Mouse (Mus musculus) liver, embryonic 12.5 days (tissue): ENCODE measurements around the gene Piezo1. TPM values are rescaled to one million over a fixed set of nuclear protein-coding genes. Genes with fewer than 3 reads are reported as not detected.
A peak's percentile ranks its signal among the peaks of the same experiment; 100 is the strongest.

Source experiments
- ATAC-seq: fragments of 200-750 bp; cut with Nextera tagmentation; 2 replicates; pipeline ENCODE4 v1.8.0; 2017; ENCODE audit warnings: moderate number of reproducible peaks, mild to moderate bottlenecking, moderate library complexity
- H3K27ac ChIP-seq: fragments of 300-500 bp; sonication (generic); 2 replicates; pipeline ENCODE4 v1.5.1; 2016; ENCODE audit warnings: mild to moderate bottlenecking
- H3K27me3 ChIP-seq: fragments of 300-500 bp; sonication (generic); replicated peaks from 2 replicates; pipeline ENCODE4 v1.6.1; 2016; ENCODE audit warnings: mild to moderate bottlenecking, moderate library complexity
- H3K36me3 ChIP-seq: fragments of 300-500 bp; sonication (generic); 2 replicates; pipeline ENCODE4 v1.6.1; 2016; ENCODE audit warnings: mild to moderate bottlenecking, moderate library complexity
- H3K4me1 ChIP-seq: fragments of 300-500 bp; sonication (generic); 2 replicates; pipeline ENCODE4 v1.6.1; 2016
- H3K4me2 ChIP-seq: fragments of 300-500 bp; sonication (generic); 2 replicates; pipeline ENCODE4 v1.6.1; 2016; ENCODE audit warnings: mild to moderate bottlenecking, moderate library complexity
- H3K4me3 ChIP-seq: fragments of 300-500 bp; sonication (generic); 2 replicates; pipeline ENCODE4 v1.5.1; 2016; ENCODE audit warnings: mild to moderate bottlenecking, moderate library complexity
- H3K9ac ChIP-seq: fragments of 300-500 bp; sonication (generic); 2 replicates; pipeline ENCODE4 v1.6.1; 2016; ENCODE audit warnings: mild to moderate bottlenecking, moderate library complexity
- H3K9me3 ChIP-seq: fragments of 300-500 bp; sonication (generic); replicated peaks from 2 replicates; pipeline ENCODE4 v1.6.1; 2016; ENCODE audit warnings: mild to moderate bottlenecking, moderate library complexity
- WGBS: fragments of 180-500 bp; shearing (Covaris S2); methylation state at CpG from one replicate; pipeline ENCODE4 v1.1.7; 2016; ENCODE audit not compliant: insufficient replicate concordance; 5-methylcytosine and 5-hydroxymethylcytosine counted together
- polyA plus RNA-seq: library from polyadenylated mRNA; unstranded; fragments of >200 nt; fragmentation: Nextera tagmentation; extraction: Ambion mirVana; gene quantifications from 2 replicates; pipeline ENCODE4 v1.2.1, GENCODE M21; 2016

The Piezo1 gene
- polyA plus RNA-seq, 1 experiment from 2014 or later, result 21.7 TPM

GRCm38 (mm10) chr8:122522796-122523651, 28.1 kb downstream of the Piezo1 start:
- no peaks in the 10 kb centered on the region for H3K9me3 ChIP-seq
- H3K4me1 ChIP-seq, result peaks cover 98% of the 10 kb centered on the region
- H3K36me3 ChIP-seq, result peaks cover 44% of the 10 kb centered on the region
- H3K27me3 ChIP-seq, result no peaks in the 10 kb centered on the region
- H3K4me3 ChIP-seq, result no peak overlapping the region
- H3K4me2 ChIP-seq, result peak overlapping the region; percentile 61
- H3K9ac ChIP-seq, result peak overlapping the region; percentile 52
- 58% methylated on average over 14 of the region's 14 CpGs for WGBS
- peak overlapping the region; percentile 81 for H3K27ac ChIP-seq
- peak; percentile 24 for ATAC-seq

GRCm38 (mm10) chr8:122520611-122521010, 30.5 kb downstream of the Piezo1 start:
- H3K36me3 ChIP-seq, result peaks cover 49% of the 10 kb centered on the region
- WGBS, result 45% methylated on average over 11 of the region's 11 CpGs
- H3K4me1 ChIP-seq, result peaks cover 94% of the 10 kb centered on the region
- no peak for ATAC-seq
- H3K27ac ChIP-seq, result peak overlapping the region; percentile 32
- no peak overlapping the region for H3K4me2 ChIP-seq
- H3K4me3 ChIP-seq, result no peak overlapping the region
- no peaks in the 10 kb centered on the region for H3K9me3 ChIP-seq
- H3K27me3 ChIP-seq, result no peaks in the 10 kb centered on the region
- H3K9ac ChIP-seq, result peak overlapping the region; percentile 47; the same call in 1 of the 2 replicates

- Histone ChIP-seq H3K36me3 (peaks cover 67% of the 10 kb centered on the region), H3K27me3 (no peaks in the 10 kb centered on the region), H3K9me3 (no peaks in the 10 kb centered on the region), H3K4me1 (peaks cover 72% of the 10 kb centered on the region), H3K4me3 (no peak overlapping the region), H3K4me2 (peak overlapping the region; percentile 15), H3K9ac (no peak overlapping the region), H3K27ac (peak overlapping the region; percentile 66)
- 24% methylated on average over 6 of the region's 6 CpGs for WGBS
- ATAC-seq, result no peak
Observed at GRCm38 (mm10) chr8:122517541-122518190, 33.5 kb downstream of the Piezo1 start.

- Histone ChIP-seq H3K4me2 (no peak overlapping the region), H3K9me3 (no peaks in the 10 kb centered on the region), H3K4me3 (no peak overlapping the region), H3K36me3 (peaks cover 84% of the 10 kb centered on the region), H3K27me3 (no peaks in the 10 kb centered on the region), H3K27ac (no peak overlapping the region), H3K4me1 (peaks cover 74% of the 10 kb centered on the region), H3K9ac (no peak overlapping the region)
- ATAC-seq, result no peak
- 90% methylated on average over 14 of the region's 14 CpGs for WGBS
Observed at GRCm38 (mm10) chr8:122515699-122516098, 35.4 kb downstream of the Piezo1 start.

- no peak overlapping the region for H3K9ac ChIP-seq
- no peak for ATAC-seq
- H3K27me3 ChIP-seq, result no peaks in the 10 kb centered on the region
- no peaks in the 10 kb centered on the region for H3K9me3 ChIP-seq
- 0 out of 2 replicates have a peak overlapping the region, but pooled peaks have one; percentile 16 for H3K27ac ChIP-seq
- peaks cover 87% of the 10 kb centered on the region for H3K36me3 ChIP-seq
- no peak overlapping the region for H3K4me2 ChIP-seq
- 83% methylated on average over 7 of the region's 7 CpGs for WGBS
- H3K4me1 ChIP-seq, result peaks cover 62% of the 10 kb centered on the region
- H3K4me3 ChIP-seq, result no peak overlapping the region
Observed at GRCm38 (mm10) chr8:122512392-122512791, 38.7 kb downstream of the Piezo1 start.

GRCm38 (mm10) chr8:122511552-122511951, 39.6 kb downstream of the Piezo1 start:
- no peaks in the 10 kb centered on the region for H3K27me3 ChIP-seq
- peak overlapping the region; percentile 16 for H3K27ac ChIP-seq
- H3K4me3 ChIP-seq, result no peak overlapping the region
- H3K36me3 ChIP-seq, result peaks cover 87% of the 10 kb centered on the region
- no peak overlapping the region for H3K4me2 ChIP-seq
- no peaks in the 10 kb centered on the region for H3K9me3 ChIP-seq
- 83% methylated on average over 16 of the region's 16 CpGs for WGBS
- no peak for ATAC-seq
- no peak overlapping the region for H3K9ac ChIP-seq
- H3K4me1 ChIP-seq, result peaks cover 53% of the 10 kb centered on the region

- no peak overlapping the region for H3K27ac ChIP-seq
- ATAC-seq, result peak; percentile 62
- H3K4me2 ChIP-seq, result no peak overlapping the region
- WGBS, result 42% methylated on average over 10 of the region's 10 CpGs
- no peaks in the 10 kb centered on the region for H3K4me1 ChIP-seq
- H3K9me3 ChIP-seq, result no peaks in the 10 kb centered on the region
- no peaks in the 10 kb centered on the region for H3K27me3 ChIP-seq
- H3K9ac ChIP-seq, result no peak overlapping the region
- no peak overlapping the region for H3K4me3 ChIP-seq
- H3K36me3 ChIP-seq, result peaks cover 100% of the 10 kb centered on the region
Observed at GRCm38 (mm10) chr8:122500856-122501255, 50.3 kb downstream of the Piezo1 start.

- H3K4me2 ChIP-seq, result no peak overlapping the region
- no peak overlapping the region for H3K9ac ChIP-seq
- no peak overlapping the region for H3K27ac ChIP-seq
- 78% methylated on average over 17 of the region's 17 CpGs for WGBS
- H3K36me3 ChIP-seq, result peaks cover 100% of the 10 kb centered on the region
- no peaks in the 10 kb centered on the region for H3K27me3 ChIP-seq
- no peaks in the 10 kb centered on the region for H3K9me3 ChIP-seq
- no peaks in the 10 kb centered on the region for H3K4me1 ChIP-seq
- ATAC-seq, result no peak
- H3K4me3 ChIP-seq, result no peak overlapping the region
Observed at GRCm38 (mm10) chr8:122497912-122498311, 53.2 kb downstream of the Piezo1 start.

GRCm38 (mm10) chr8:122497016-122497734, 54.0 kb downstream of the Piezo1 start:
- no peak for ATAC-seq
- H3K4me2 ChIP-seq, result no peak overlapping the region
- no peak overlapping the region for H3K4me3 ChIP-seq
- H3K9me3 ChIP-seq, result no peaks in the 10 kb centered on the region
- 86% methylated on average over 12 of the region's 12 CpGs for WGBS
- no peaks in the 10 kb centered on the region for H3K27me3 ChIP-seq
- H3K36me3 ChIP-seq, result peaks cover 100% of the 10 kb centered on the region
- no peak overlapping the region for H3K27ac ChIP-seq
- no peak overlapping the region for H3K9ac ChIP-seq
- H3K4me1 ChIP-seq, result no peaks in the 10 kb centered on the region

GRCm38 (mm10) chr8:122488387-122488786, 62.7 kb downstream of the Piezo1 start:
- peaks cover 99% of the 10 kb centered on the region for H3K36me3 ChIP-seq
- no peaks in the 10 kb centered on the region for H3K27me3 ChIP-seq
- H3K4me3 ChIP-seq, result no peak overlapping the region
- H3K27ac ChIP-seq, result no peak overlapping the region
- H3K9me3 ChIP-seq, result no peaks in the 10 kb centered on the region
- H3K4me2 ChIP-seq, result no peak overlapping the region
- no peak for ATAC-seq
- 92% methylated on average over 9 of the region's 9 CpGs for WGBS
- no peaks in the 10 kb centered on the region for H3K4me1 ChIP-seq
- no peak overlapping the region for H3K9ac ChIP-seq

- peaks cover 100% of the 10 kb centered on the region for H3K36me3 ChIP-seq
- H3K4me2 ChIP-seq, result no peak overlapping the region
- no peak overlapping the region for H3K9ac ChIP-seq
- H3K4me1 ChIP-seq, result no peaks in the 10 kb centered on the region
- no peak overlapping the region for H3K27ac ChIP-seq
- ATAC-seq, result no peak
- no peaks in the 10 kb centered on the region for H3K27me3 ChIP-seq
- 74% methylated on average over 12 of the region's 12 CpGs for WGBS
- no peak overlapping the region for H3K4me3 ChIP-seq
- no peaks in the 10 kb centered on the region for H3K9me3 ChIP-seq
Observed at GRCm38 (mm10) chr8:122484831-122485230, 66.3 kb downstream of the Piezo1 start.

GRCm38 (mm10) chr8:122483877-122484276, 67.3 kb downstream of the Piezo1 start:
- Histone ChIP-seq H3K36me3 (peaks cover 100% of the 10 kb centered on the region), H3K27me3 (no peaks in the 10 kb centered on the region), H3K4me3 (no peak overlapping the region), H3K9ac (no peak overlapping the region), H3K9me3 (no peaks in the 10 kb centered on the region), H3K4me1 (no peaks in the 10 kb centered on the region), H3K4me2 (no peak overlapping the region), H3K27ac (no peak overlapping the region)
- WGBS, result 89% methylated on average over 7 of the region's 7 CpGs
- no peak for ATAC-seq
